Mouse (Mus musculus): ENCODE measurements around the gene Cbx3.

Cbx3 gene

DNA sequence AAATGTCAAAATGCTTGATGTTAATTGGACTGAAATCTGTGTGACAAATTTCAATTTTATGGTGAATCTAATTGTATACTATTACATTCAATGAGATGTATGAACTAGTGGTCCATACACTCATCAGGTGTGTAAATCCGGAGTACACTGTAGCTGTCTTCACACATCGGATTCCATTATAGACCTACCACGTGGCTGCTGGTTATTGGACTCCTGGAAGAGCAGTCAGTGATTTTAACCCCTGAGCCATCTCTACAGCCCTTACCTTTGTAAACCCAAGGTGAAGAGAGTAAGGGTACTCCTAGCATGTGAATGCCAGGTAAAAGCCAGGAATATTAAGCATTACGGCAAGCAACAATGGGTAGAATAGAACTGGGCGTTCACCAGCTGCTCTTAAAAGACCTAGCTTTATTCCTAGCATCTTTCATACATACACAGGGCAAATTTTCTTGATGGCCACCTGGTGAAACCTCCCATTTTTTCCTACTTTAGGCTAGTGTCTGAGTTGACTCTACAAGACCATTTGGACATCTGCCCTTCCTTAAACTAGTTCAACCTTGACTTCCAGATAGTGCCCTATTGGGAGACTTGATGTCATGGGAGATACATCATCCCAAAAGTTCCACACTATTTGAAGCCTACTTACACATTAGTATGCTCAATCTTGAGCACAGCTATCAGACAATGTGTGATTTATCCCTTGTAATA, 10.7 kb upstream of the Cbx3 start:
- ChIA-PET CTCF (interaction anchor here in 3 of 4 experiments (0.6 to 1.9 kb wide), 11 partner anchors 17 to 762 kb away, joined by 3 to 7 read pairs (median 4); partner anchors contain the start of gene Hoxa7 (in 1 of the 3)), POLR2A (interaction anchor here (0.5 to 17.3 kb wide), 84 partner anchors 7 to 646 kb away, joined by 3 to 383 read pairs (median 4); partner anchors contain the start of genes Cbx3 (in 4 of the 4), Hnrnpa2b1 (in 4 of the 4), Nfe2l3 (in 2 of the 4) and Snx10 (in 1 of the 4))

DNA sequence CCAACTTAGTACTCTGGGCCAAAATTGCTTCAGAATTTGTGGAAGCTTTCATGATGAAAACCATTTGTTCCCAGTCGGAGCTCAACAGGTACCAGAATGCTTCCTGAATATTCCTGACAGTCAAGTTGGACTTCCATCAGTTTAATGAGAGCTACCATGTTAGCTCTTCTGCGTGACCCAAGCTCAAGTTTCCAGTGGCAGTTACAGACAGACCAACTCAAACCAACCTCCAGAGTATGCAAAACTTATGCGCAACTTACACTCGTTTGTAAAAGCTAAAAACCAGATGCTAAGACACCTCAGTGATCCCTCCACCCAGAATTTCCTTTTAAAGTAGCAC, 10.2 kb upstream of the Cbx3 start:
- ChIA-PET CTCF (interaction anchor here in 3 of 4 experiments (0.7 to 1.9 kb wide), 8 partner anchors 24 to 761 kb away, joined by 3 to 7 read pairs (median 4); partner anchors contain the start of gene Hoxa7 (in 1 of the 3)), POLR2A (interaction anchor here (0.5 to 17.3 kb wide), 80 partner anchors 7 to 645 kb away, joined by 3 to 383 read pairs (median 4); partner anchors contain the start of genes Cbx3 (in 4 of the 4), Hnrnpa2b1 (in 4 of the 4), Nfe2l3 (in 2 of the 4) and Snx10 (in 1 of the 4))

DNA sequence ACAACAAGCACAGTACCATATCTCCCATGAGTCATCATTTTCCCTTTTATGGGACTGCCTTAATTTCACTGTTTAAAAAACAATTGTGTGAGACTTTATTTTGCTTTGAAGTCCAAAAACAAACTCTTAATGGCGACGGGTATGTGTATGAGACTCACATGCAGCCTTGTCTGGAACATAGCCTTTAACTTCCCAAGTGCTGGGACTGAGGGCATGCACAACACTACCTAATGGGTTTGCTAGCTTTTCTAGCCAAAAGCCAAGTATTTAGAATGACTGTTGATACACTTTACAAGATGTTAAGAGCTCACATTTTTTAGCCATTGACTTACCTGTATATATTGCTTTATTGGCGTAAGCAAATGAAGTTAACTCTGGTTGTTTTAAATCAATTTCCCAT, 9.8 kb upstream of the Cbx3 start:
- POLR2A ChIA-PET, result interaction anchor here (0.5 to 17.3 kb wide), 73 partner anchors 8 to 1046 kb away, joined by 3 to 383 read pairs (median 5); partner anchors contain the start of genes Cbx3 (in 4 of the 4), Hnrnpa2b1 (in 4 of the 4) and Nfe2l3 (in 2 of the 4)
- CTCF ChIA-PET, result interaction anchor here in 3 of 4 experiments (0.7 to 1.9 kb wide), 7 partner anchors 24 to 119 kb away, joined by 3 to 7 read pairs (median 5); no protein-coding TSS in a partner anchor

DNA sequence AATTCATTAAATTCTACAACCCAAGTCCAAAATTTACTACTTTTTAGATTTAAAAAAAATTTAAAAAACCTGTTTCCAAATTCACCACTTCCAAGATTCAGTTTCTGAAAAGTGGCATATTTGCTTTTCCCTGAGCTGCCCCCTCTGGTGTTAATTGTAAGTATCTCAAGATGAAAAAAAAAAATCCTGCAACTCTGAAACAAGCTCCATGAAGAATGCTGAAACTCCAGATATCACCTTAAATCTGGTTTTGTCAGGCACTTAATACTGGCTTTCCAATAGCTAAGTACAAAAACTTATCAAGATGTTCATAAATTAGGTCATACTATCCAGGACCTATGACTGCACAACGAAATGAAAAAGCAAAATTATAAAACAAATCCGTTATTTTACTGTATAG, 2.5 kb upstream of the Cbx3 start:
- CTCF ChIA-PET, result interaction anchor here in 3 of 4 experiments (0.5 to 2.5 kb wide), 6 partner anchors 38 to 259 kb away, joined by 3 to 10 read pairs (median 4); no protein-coding TSS in a partner anchor
- POLR2A ChIA-PET, result interaction anchor here (0.7 to 17.3 kb wide), 60 partner anchors 3 to 289 kb away, joined by 3 to 383 read pairs (median 8); partner anchors contain the start of genes Nfe2l3 (in 2 of the 4), Snx10 (in 2 of the 4), Cbx3 (in 1 of the 4) and Hnrnpa2b1 (in 1 of the 4)

DNA sequence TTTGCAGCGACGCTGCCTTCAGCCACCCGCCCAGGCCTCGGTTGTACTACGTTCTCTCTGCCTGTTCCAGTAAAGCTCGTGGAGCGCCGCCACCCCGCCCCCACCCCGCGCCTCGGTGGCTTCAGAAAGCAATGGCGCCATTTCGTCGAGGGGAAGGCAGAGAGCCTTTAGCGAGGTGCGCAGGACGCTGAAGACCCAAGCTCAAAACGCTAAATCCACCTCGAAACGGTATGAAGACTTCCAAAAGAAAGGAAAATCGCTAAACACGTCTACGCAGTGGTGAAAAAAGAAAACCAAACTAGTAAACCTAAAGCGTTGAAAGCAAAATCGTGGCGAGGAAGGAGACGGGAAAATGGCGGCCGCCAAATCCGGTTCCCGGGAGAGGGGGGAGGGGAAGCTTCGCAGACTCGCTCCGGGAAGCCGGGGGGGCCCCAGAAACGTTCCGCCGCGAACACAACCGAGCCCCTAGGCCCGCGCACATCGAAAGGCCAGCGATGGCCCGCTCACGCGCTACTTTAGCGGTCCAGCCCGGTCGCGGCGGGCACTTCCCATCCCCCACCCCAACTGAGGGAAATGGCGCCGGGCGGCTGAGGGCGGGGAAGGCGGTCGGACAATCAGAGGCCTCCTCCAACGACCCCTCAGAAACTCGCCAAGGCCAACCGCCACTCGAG, 1.1 kb upstream of the Cbx3 start:
- POLR2A ChIA-PET, result interaction anchor here (0.7 to 17.3 kb wide), 100 partner anchors 7 to 751 kb away, joined by 3 to 383 read pairs (median 6); partner anchors contain the start of genes Skap2 (in 3 of the 4), Snx10 (in 3 of the 4) and Nfe2l3 (in 2 of the 4)
- CTCF ChIA-PET, result interaction anchor here in 3 of 4 experiments (0.8 to 2.5 kb wide), 3 partner anchors 40 to 41 kb away, joined by 3 to 10 read pairs (median 3); no protein-coding TSS in a partner anchor

DNA sequence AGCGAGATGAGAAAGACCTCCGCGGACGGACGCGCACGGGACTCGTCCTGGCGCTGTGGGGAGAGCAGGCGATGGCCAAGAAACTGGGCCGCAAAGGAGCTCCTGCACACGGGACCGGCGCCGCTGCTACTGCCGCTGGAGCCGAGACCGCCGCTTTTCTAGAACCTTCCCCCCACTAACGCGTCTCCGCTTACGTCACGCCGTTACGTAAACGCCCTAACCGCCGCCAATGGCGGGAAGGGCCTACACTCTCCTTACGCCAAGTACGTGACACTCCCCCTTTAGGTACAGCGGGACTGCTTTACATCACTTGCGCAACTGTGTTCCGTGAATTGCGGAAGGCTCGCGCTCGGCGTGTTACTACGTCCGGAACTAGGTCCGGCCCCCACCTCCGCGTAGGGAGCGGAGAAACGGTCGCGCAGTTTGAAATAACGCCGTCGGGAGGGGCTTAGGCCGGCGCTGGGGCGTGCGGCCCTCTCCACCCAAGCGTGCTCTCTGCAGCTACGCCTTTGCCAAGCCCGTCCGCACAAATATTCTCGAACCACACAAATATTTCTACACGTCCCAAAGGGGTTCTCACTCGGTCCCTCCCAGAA, 347 bp upstream of the Cbx3 start, which contains the start of gene Hnrnpa2b1:
Hnrnpa2b1 (minus strand) TSS at position 180 of the 596 bp plus-strand sequence.
- POLR2A ChIA-PET, result interaction anchor here (0.5 to 17.3 kb wide), 88 partner anchors 8 to 750 kb away, joined by 3 to 383 read pairs (median 6); partner anchors contain the start of genes Nfe2l3 (in 4 of the 4), Skap2 (in 3 of the 4) and Snx10 (in 2 of the 4)
- CTCF ChIA-PET, result interaction anchor here (0.6 to 2.5 kb wide), 6 partner anchors 39 to 1361 kb away, joined by 3 to 10 read pairs (median 3); no protein-coding TSS in a partner anchor

DNA sequence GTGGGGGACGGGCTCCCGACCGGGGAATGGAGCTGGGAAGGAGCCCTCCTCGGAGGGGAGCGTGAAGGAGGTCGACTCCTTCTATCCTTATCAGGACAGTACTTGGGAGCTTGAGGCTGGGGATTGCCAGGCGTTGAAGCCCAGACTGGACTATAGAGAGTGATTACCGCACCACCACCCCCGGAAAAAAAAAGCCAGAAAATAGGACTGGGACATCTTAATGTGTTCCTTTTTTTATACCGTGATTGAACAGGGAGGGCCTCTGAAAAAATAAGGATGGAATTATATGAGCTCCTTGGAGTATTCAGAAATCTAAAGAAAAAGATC, 982 bp downstream of the Cbx3 start:
- CTCF ChIA-PET, result interaction anchor here in 3 of 4 experiments (0.5 to 1.3 kb wide), 7 partner anchors 19 to 121 kb away, joined by 3 to 8 read pairs (median 3); no protein-coding TSS in a partner anchor
- POLR2A ChIA-PET, result interaction anchor here (0.6 to 17.3 kb wide), 56 partner anchors 8 to 416 kb away, joined by 3 to 383 read pairs (median 5); partner anchors contain the start of genes Nfe2l3 (in 2 of the 4) and Snx10 (in 1 of the 4)

DNA sequence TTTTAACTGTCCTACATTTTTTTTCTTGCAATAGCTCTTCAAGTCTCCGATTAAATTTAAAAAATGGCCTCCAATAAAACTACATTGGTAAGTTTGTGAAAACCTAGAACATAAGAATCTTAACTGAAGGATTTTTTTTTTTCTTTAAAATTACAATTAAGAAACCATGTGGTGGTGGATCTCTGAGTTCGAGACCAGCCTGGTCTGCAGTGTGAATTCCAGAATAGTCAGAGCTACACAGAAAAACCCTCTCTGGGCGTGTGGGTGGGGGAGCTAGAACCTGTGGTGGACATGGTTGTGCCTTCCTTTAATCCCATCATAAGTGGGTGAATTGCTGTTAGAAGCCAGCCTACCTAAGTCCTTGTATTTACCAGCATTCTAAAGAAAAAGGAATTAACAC, 1.6 kb downstream of the Cbx3 start:
- ChIA-PET CTCF (interaction anchor here in 2 of 4 experiments (0.5 to 1.1 kb wide), 4 partner anchors 38 to 751 kb away, joined by 3 to 7 read pairs (median 4); no protein-coding TSS in a partner anchor), POLR2A (interaction anchor here (0.6 to 17.3 kb wide), 46 partner anchors 8 to 530 kb away, joined by 3 to 383 read pairs (median 6); partner anchors contain the start of genes Nfe2l3 (in 2 of the 4) and Snx10 (in 1 of the 4))

DNA sequence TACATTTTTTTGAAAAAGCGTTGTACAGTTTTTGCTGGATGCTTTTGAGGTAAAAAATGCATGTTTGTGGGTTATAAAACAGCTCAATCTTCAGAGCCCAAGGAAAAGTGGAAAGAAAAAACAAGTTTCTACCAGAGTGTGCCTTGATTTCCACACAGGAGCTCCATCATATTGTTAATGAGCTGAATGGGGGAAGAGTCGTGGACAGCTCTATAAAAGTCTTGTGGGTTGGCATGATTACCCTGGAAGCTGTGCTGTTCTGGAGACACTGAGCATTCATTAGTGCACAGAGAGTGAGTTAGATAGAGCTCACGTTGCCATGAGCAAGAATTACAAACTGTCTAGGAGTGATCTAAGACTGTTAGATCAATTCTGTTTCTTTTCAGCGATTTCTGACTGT, 2.1 kb downstream of the Cbx3 start:
- ChIA-PET CTCF (interaction anchor here in 2 of 4 experiments (0.5 to 1.1 kb wide), 4 partner anchors 37 to 751 kb away, joined by 3 to 7 read pairs (median 4); no protein-coding TSS in a partner anchor), POLR2A (interaction anchor here (0.6 to 17.3 kb wide), 36 partner anchors 8 to 530 kb away, joined by 3 to 383 read pairs (median 13); partner anchors contain the start of genes Nfe2l3 (in 2 of the 4) and Snx10 (in 1 of the 4))

DNA sequence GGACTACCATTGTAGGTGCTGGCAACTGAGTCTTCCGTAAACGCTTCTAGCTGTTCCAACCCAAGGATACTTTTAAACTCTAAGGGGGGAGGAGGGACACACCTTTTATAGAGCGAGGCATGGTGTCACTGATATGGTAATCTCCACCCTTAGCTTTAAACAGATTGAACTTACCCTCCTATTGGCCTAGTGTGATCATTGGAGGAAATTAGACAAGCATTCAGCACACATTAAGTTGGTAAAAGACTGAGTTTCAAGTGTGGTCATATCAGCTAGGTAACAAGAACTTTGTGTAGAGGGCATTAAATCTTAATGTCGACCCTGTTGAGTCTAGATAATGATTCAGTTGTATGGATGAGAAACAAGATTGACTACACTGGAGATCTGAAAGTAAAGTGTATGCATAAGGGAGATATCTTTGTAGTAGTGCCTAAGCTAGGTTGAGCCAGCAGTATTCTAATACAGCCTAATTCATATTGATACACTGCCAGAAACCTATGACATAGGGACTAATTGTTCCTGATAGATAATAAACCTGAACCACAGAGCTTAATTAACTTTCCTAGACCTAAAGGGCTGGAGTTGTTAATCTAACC, 9.1 kb downstream of the Cbx3 start:
- POLR2A ChIA-PET, result interaction anchor here in 3 of 4 experiments (0.5 to 5.6 kb wide), 20 partner anchors 9 to 96 kb away, joined by 3 to 142 read pairs (median 6); partner anchors contain the start of genes Cbx3 (in 3 of the 3), Hnrnpa2b1 (in 2 of the 3) and Nfe2l3 (in 1 of the 3)
- CTCF ChIA-PET, result interaction anchor here in 1 of 4 experiments (1.2 kb wide), 1 partner anchor 30 kb away, joined by 4 read pairs; no protein-coding TSS in a partner anchor

DNA sequence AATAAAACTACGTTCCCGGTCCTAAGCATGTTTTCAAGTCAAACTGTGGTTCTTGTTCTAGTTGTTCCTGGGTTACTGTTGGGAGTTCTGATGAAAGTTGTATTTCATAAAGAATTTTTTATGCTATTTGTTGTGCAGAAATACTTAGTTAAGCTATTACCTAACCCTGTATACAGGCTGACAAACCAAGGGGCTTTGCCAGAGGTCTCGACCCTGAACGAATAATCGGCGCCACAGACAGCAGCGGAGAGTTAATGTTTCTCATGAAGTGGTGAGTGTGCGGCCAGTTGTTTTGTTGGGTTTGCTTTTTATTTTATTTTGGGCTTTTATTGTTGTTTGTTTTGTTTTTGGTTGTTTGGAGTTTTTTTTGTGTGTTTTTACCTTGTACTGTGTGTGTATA, 11.4 kb downstream of the Cbx3 start:
- ChIA-PET CTCF (interaction anchor here in 2 of 4 experiments (0.8 to 1.5 kb wide), 2 partner anchors 28 kb away, joined by 3 to 4 read pairs; no protein-coding TSS in a partner anchor), POLR2A (interaction anchor here (0.5 to 5.6 kb wide), 16 partner anchors 7 to 121 kb away, joined by 3 to 142 read pairs (median 4); partner anchors contain the start of genes Hnrnpa2b1 (in 4 of the 4) and Cbx3 (in 3 of the 4))

DNA sequence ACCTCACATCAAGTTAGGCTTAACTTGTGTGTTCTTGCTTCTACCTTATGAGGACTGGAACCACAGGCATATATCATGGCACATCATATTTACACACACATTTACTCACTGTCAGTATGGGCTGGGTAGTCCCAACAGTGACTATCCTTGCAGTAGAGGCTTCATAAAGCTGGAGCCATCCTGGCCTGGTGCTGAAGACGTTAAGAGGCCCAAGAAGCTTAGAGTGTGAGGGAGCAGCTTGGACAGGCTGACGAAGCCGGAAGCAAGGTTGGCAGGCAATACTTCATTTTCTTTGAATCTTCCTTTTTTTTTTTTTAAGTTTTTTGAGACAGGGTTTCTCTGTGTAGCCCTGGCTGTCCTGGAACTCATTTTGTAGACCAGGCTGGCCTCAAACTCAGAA, 13.7 kb downstream of the Cbx3 start:
- POLR2A ChIA-PET, result interaction anchor here (0.7 to 9.2 kb wide), 16 partner anchors 10 to 121 kb away, joined by 3 to 190 read pairs (median 4); partner anchors contain the start of genes Cbx3 (in 3 of the 4) and Hnrnpa2b1 (in 3 of the 4)
- CTCF ChIA-PET, result interaction anchor here in 3 of 4 experiments (0.9 to 3.1 kb wide), 6 partner anchors 24 to 277 kb away, joined by 3 to 14 read pairs (median 7); no protein-coding TSS in a partner anchor

DNA sequence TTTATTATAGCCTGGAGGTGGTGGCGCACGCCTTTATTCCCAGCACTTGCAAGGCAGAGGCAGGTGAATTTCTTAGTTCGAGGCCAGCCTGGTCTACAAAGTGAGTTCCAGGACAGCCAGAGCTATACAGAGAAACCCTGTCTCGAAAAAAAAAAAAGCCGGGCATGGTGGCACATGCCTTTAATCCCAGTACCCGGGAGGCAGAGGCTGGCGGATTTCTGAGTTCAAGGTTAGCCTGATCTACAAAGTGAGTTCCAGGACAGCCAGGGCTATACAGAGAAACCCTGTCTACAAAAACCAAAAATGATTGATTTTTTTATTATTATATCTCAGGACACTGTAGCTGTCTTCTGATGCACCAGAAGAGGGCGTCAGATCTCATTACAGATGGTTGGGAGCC, 14.4 kb downstream of the Cbx3 start:
- POLR2A ChIA-PET, result interaction anchor here (0.7 to 9.2 kb wide), 19 partner anchors 10 to 662 kb away, joined by 3 to 190 read pairs (median 4); partner anchors contain the start of genes Cbx3 (in 3 of the 4) and Hnrnpa2b1 (in 3 of the 4)
- CTCF ChIA-PET, result interaction anchor here (0.6 to 3.1 kb wide), 15 partner anchors 24 to 1603 kb away, joined by 3 to 14 read pairs (median 3); no protein-coding TSS in a partner anchor

DNA sequence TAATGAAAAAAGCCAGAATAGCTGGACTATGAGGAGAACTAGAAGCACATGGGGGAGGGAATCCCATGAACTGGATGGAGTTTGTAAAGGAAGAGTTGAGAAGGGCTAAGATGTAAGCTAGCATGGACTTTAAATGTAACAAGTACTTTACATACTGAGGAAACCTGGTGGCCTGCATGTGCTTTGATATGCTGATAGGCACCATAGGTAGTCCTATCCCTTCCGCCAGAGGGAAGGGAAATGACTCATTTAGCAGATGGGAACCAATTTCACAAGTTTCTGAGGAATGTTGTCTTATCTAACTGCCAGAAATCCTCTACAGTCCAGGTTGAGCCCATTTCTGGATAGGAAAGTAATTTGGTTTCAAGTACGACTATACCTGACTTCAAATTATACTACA, 15.5 kb downstream of the Cbx3 start:
- CTCF ChIA-PET, result interaction anchor here in 3 of 4 experiments (1.0 to 3.1 kb wide), 4 partner anchors 23 to 95 kb away, joined by 4 to 14 read pairs (median 7); no protein-coding TSS in a partner anchor
- POLR2A ChIA-PET, result interaction anchor here (0.7 to 9.2 kb wide), 15 partner anchors 11 to 1107 kb away, joined by 3 to 190 read pairs (median 7); partner anchors contain the start of genes Hnrnpa2b1 (in 3 of the 4) and Cbx3 (in 2 of the 4)

DNA sequence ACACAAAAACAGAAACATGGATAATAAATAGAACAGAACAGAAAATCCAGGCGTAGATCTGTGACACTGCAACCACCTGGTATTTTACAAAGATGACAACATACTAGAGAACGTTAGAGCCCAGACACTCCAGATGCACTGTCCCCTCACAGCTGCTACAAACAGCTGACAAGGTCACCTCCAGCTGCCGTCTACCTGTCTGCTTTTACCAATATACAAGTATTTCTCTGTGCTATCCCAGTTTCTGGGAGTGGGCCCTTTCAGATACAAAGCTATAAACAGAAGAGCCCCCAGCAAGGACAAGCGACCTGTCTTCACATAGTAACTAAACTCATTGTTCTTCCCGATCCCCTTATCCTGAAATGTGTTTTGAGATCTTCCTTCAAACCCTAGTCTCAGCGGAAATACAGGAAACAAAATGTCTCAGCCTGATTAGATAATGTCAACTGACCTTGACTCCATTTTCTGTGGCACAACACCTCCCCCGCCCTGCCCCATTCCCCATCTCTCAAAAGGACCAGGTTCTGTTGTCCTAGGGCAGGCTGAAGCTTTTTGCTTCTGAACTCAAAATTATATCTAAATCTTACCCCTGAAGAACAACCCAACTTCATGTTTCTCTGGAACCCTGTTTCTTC, 16.0 kb downstream of the Cbx3 start:
- POLR2A ChIA-PET, result interaction anchor here (0.7 to 9.2 kb wide), 18 partner anchors 6 to 1106 kb away, joined by 3 to 190 read pairs (median 6); partner anchors contain the start of genes Hnrnpa2b1 (in 3 of the 4) and Cbx3 (in 2 of the 4)
- CTCF ChIA-PET, result interaction anchor here in 3 of 4 experiments (1.0 to 3.1 kb wide), 4 partner anchors 23 to 94 kb away, joined by 4 to 14 read pairs (median 7); no protein-coding TSS in a partner anchor
